Mouse (Mus musculus) retina, postnatal 7 days (tissue): ENCODE results near the gene Ugt1a1.

Source experiments
- DNase-seq: peaks from one replicate; pipeline ENCODE4 v3.0.0-alpha.2; 2012; ENCODE audit warnings: low read depth, low spot score

Gene Ugt1a1

GRCm38 (mm10) chr1:88234248-88234610 lies 22.5 kb downstream of the Ugt1a1 start:
- no peak for DNase-seq

GRCm38 (mm10) chr1:88234646-88235045 lies 22.9 kb downstream of the Ugt1a1 start:
- no peak for DNase-seq

- no peak for DNase-seq
Observed at GRCm38 (mm10) chr1:88235046-88235893, 23.5 kb downstream of the Ugt1a1 start.

- DNase-seq: no peak
Observed at GRCm38 (mm10) chr1:88235894-88236415, 24.2 kb downstream of the Ugt1a1 start.

- DNase-seq: no peak
Observed at GRCm38 (mm10) chr1:88237311-88237710, 25.6 kb downstream of the Ugt1a1 start.

- DNase-seq: no peak
Observed at GRCm38 (mm10) chr1:88238771-88239170, 27.0 kb downstream of the Ugt1a1 start.

GRCm38 (mm10) chr1:88240072-88240471 lies 28.3 kb downstream of the Ugt1a1 start:
- no peak for DNase-seq

- DNase-seq: no peak
Observed at GRCm38 (mm10) chr1:88240579-88240978, 28.8 kb downstream of the Ugt1a1 start.

GRCm38 (mm10) chr1:88243861-88244260 lies 32.1 kb downstream of the Ugt1a1 start:
- DNase-seq: no peak

- no peak for DNase-seq
Observed at GRCm38 (mm10) chr1:88245881-88246280, 34.1 kb downstream of the Ugt1a1 start.

- no peak for DNase-seq
Observed at GRCm38 (mm10) chr1:88246386-88246785, 34.6 kb downstream of the Ugt1a1 start.

- no peak for DNase-seq
Observed at GRCm38 (mm10) chr1:88247660-88248059, 35.9 kb downstream of the Ugt1a1 start.

- DNase-seq: no peak
Observed at GRCm38 (mm10) chr1:88248658-88249057, 36.9 kb downstream of the Ugt1a1 start.

- no peak for DNase-seq
Observed at GRCm38 (mm10) chr1:88249596-88249995, 37.8 kb downstream of the Ugt1a1 start.

GRCm38 (mm10) chr1:88250023-88250422 lies 38.3 kb downstream of the Ugt1a1 start:
- DNase-seq: no peak

GRCm38 (mm10) chr1:88253106-88253505 lies 41.3 kb downstream of the Ugt1a1 start:
- no peak for DNase-seq

GRCm38 (mm10) chr1:88253540-88253939 lies 41.8 kb downstream of the Ugt1a1 start:
- DNase-seq: no peak

- no peak for DNase-seq
Observed at GRCm38 (mm10) chr1:88254793-88255465, 43.2 kb downstream of the Ugt1a1 start.

- DNase-seq: no peak
Observed at GRCm38 (mm10) chr1:88255466-88255857, 43.7 kb downstream of the Ugt1a1 start.

GRCm38 (mm10) chr1:88255989-88256754 lies 44.4 kb downstream of the Ugt1a1 start:
- DNase-seq: no peak

GRCm38 (mm10) chr1:88256886-88257663 lies 45.3 kb downstream of the Ugt1a1 start:
- no peak for DNase-seq
